Mouse (Mus musculus): ENCODE results near the gene Cacna1c. TPM values are rescaled to one million over a fixed set of nuclear protein-coding genes. Genes with fewer than 3 reads are reported as not detected.
"Not testable (repeated sequence)": the region's sequence is repeated elsewhere in the genome, so short reads cannot be mapped to it uniquely, and the experiment has no call there.

Cacna1c gene
- total RNA-seq, 1 experiment: 0.98 TPM

- DNase-seq (ENCODE audit: low read depth, low spot score): no peak
- H3K36me3 ChIP-seq (ENCODE audit: control insufficient read depth, insufficient read depth, low read length, poor library complexity, severe bottlenecking): peaks cover 8% of the 10 kb centered on the region; the same call in 1 of the 2 replicates
- no peak for TF ChIP-seq CHD2 (IDR thresholded peaks at IDR 0.05; ENCODE audit: low read depth, low read length)
- TF ChIP-seq MAFK (IDR thresholded peaks at IDR 0.05; ENCODE audit: insufficient read depth, low read depth, low read length): no peak
- TF ChIP-seq ZC3H11A (IDR thresholded peaks at IDR 0.05; ENCODE audit: borderline replicate concordance, low read depth, low read length): no peak
- no peak for TF ChIP-seq ZNF384 (IDR thresholded peaks at IDR 0.05; ENCODE audit: low read depth, low read length)
- TF ChIP-seq HCFC1 (IDR thresholded peaks at IDR 0.05; ENCODE audit: borderline replicate concordance, insufficient read depth, low read length): no peak
- no peak overlapping the region for H3K4me3 ChIP-seq (ENCODE audit: insufficient read depth in 1 of 2, low read depth in 1 of 2, low read length in 2 of 2, poor library complexity in 1 of 2, severe bottlenecking in 1 of 2)
- H3K27ac ChIP-seq (ENCODE audit: insufficient read depth, low read depth, low read length, poor library complexity, severe bottlenecking): no peak overlapping the region
- in situ Hi-C loops (cut with MboI; ENCODE audit: low sequenced_read_pairs in 2 of 2, unreplicated experiment in 2 of 2): no loop called here
- H3K9ac ChIP-seq (ENCODE audit: insufficient read depth, low read depth, low read length, poor library complexity, severe bottlenecking): no peak overlapping the region
- H3K4me1 ChIP-seq (ENCODE audit: control insufficient read depth in 2 of 2, insufficient read depth in 2 of 2, low read length in 2 of 2, poor library complexity in 1 of 2): no peaks in the 10 kb centered on the region
- H3K9me3 ChIP-seq (ENCODE audit: control insufficient read depth, insufficient read depth, low read depth, low read length): no peaks in the 10 kb centered on the region
These were observed 21.4 kb upstream of the Cacna1c start for GRCm38 (mm10) chr6:119217661-119218060.

GRCm38 (mm10) chr6:119215040-119215613 lies 18.9 kb upstream of the Cacna1c start:
- H3K9me3 ChIP-seq (ENCODE audit: control insufficient read depth, insufficient read depth, low read depth, low read length): no peaks in the 10 kb centered on the region
- H3K27ac ChIP-seq (ENCODE audit: insufficient read depth, low read depth, low read length, poor library complexity, severe bottlenecking): no peak overlapping the region
- H3K9ac ChIP-seq (ENCODE audit: insufficient read depth, low read depth, low read length, poor library complexity, severe bottlenecking): no peak overlapping the region
- H3K4me3 ChIP-seq (ENCODE audit: insufficient read depth in 1 of 2, low read depth in 1 of 2, low read length in 2 of 2, poor library complexity in 1 of 2, severe bottlenecking in 1 of 2): no peak overlapping the region
- in situ Hi-C loops (cut with MboI; ENCODE audit: low sequenced_read_pairs in 2 of 2, unreplicated experiment in 2 of 2): no loop called here
- DNase-seq (ENCODE audit: low read depth, low spot score): no peak
- no peaks in the 10 kb centered on the region for H3K4me1 ChIP-seq (ENCODE audit: control insufficient read depth in 2 of 2, insufficient read depth in 2 of 2, low read length in 2 of 2, poor library complexity in 1 of 2)
- H3K36me3 ChIP-seq (ENCODE audit: control insufficient read depth, insufficient read depth, low read length, poor library complexity, severe bottlenecking): peaks cover 8% of the 10 kb centered on the region; the same call in 1 of the 2 replicates
- TF ChIP-seq ZC3H11A (IDR thresholded peaks at IDR 0.05; ENCODE audit: borderline replicate concordance, low read depth, low read length) (no peak), MAFK (IDR thresholded peaks at IDR 0.05; ENCODE audit: insufficient read depth, low read depth, low read length) (no peak), CHD2 (IDR thresholded peaks at IDR 0.05; ENCODE audit: low read depth, low read length) (no peak), HCFC1 (IDR thresholded peaks at IDR 0.05; ENCODE audit: borderline replicate concordance, insufficient read depth, low read length) (no peak), ZNF384 (IDR thresholded peaks at IDR 0.05; ENCODE audit: low read depth, low read length) (no peak)

GRCm38 (mm10) chr6:119214190-119214589 lies 18.0 kb upstream of the Cacna1c start:
- no peak overlapping the region for H3K9ac ChIP-seq (ENCODE audit: insufficient read depth, low read depth, low read length, poor library complexity, severe bottlenecking)
- in situ Hi-C loops (cut with MboI; ENCODE audit: low sequenced_read_pairs in 2 of 2, unreplicated experiment in 2 of 2): no loop called here
- no peaks in the 10 kb centered on the region for H3K4me1 ChIP-seq (ENCODE audit: control insufficient read depth in 2 of 2, insufficient read depth in 2 of 2, low read length in 2 of 2, poor library complexity in 1 of 2)
- TF ChIP-seq HCFC1 (IDR thresholded peaks at IDR 0.05; ENCODE audit: borderline replicate concordance, insufficient read depth, low read length): no peak
- no peak overlapping the region for H3K4me3 ChIP-seq (ENCODE audit: insufficient read depth in 1 of 2, low read depth in 1 of 2, low read length in 2 of 2, poor library complexity in 1 of 2, severe bottlenecking in 1 of 2)
- no peak overlapping the region for H3K27ac ChIP-seq (ENCODE audit: insufficient read depth, low read depth, low read length, poor library complexity, severe bottlenecking)
- no peaks in the 10 kb centered on the region for H3K9me3 ChIP-seq (ENCODE audit: control insufficient read depth, insufficient read depth, low read depth, low read length)
- H3K36me3 ChIP-seq (ENCODE audit: control insufficient read depth, insufficient read depth, low read length, poor library complexity, severe bottlenecking): peaks cover 5% of the 10 kb centered on the region; the same call in 1 of the 2 replicates
- no peak for DNase-seq (ENCODE audit: low read depth, low spot score)

- Histone ChIP-seq H3K27ac (ENCODE audit: insufficient read depth, low read depth, low read length, poor library complexity, severe bottlenecking) (no peak overlapping the region), H3K4me1 (ENCODE audit: control insufficient read depth in 2 of 2, insufficient read depth in 2 of 2, low read length in 2 of 2, poor library complexity in 1 of 2) (no peaks in the 10 kb centered on the region), H3K9ac (ENCODE audit: insufficient read depth, low read depth, low read length, poor library complexity, severe bottlenecking) (no peak overlapping the region), H3K36me3 (ENCODE audit: control insufficient read depth, insufficient read depth, low read length, poor library complexity, severe bottlenecking) (peaks cover 5% of the 10 kb centered on the region; the same call in 1 of the 2 replicates), H3K4me3 (ENCODE audit: insufficient read depth in 1 of 2, low read depth in 1 of 2, low read length in 2 of 2, poor library complexity in 1 of 2, severe bottlenecking in 1 of 2) (no peak overlapping the region), H3K9me3 (ENCODE audit: control insufficient read depth, insufficient read depth, low read depth, low read length) (no peaks in the 10 kb centered on the region)
- DNase-seq (ENCODE audit: low read depth, low spot score): no peak
- no peak for TF ChIP-seq ZNF384 (IDR thresholded peaks at IDR 0.05; ENCODE audit: low read depth, low read length)
- no peak for TF ChIP-seq CHD2 (IDR thresholded peaks at IDR 0.05; ENCODE audit: low read depth, low read length)
- TF ChIP-seq MAFK (IDR thresholded peaks at IDR 0.05; ENCODE audit: insufficient read depth, low read depth, low read length): no peak
- TF ChIP-seq HCFC1 (IDR thresholded peaks at IDR 0.05; ENCODE audit: borderline replicate concordance, insufficient read depth, low read length): no peak
- no peak for TF ChIP-seq ZC3H11A (IDR thresholded peaks at IDR 0.05; ENCODE audit: borderline replicate concordance, low read depth, low read length)
- in situ Hi-C loops (cut with MboI; ENCODE audit: low sequenced_read_pairs in 2 of 2, unreplicated experiment in 2 of 2): no loop called here
These were observed 17.2 kb upstream of the Cacna1c start for GRCm38 (mm10) chr6:119213375-119213774.

GRCm38 (mm10) chr6:119206006-119206405 lies 9.8 kb upstream of the Cacna1c start:
- H3K4me3 ChIP-seq (ENCODE audit: insufficient read depth in 1 of 2, low read depth in 1 of 2, low read length in 2 of 2, poor library complexity in 1 of 2, severe bottlenecking in 1 of 2); H3K9me3 ChIP-seq (ENCODE audit: control insufficient read depth, insufficient read depth, low read depth, low read length); H3K9ac ChIP-seq (ENCODE audit: insufficient read depth, low read depth, low read length, poor library complexity, severe bottlenecking); H3K36me3 ChIP-seq (ENCODE audit: control insufficient read depth, insufficient read depth, low read length, poor library complexity, severe bottlenecking); in situ Hi-C loops (cut with MboI; ENCODE audit: low sequenced_read_pairs in 2 of 2, unreplicated experiment in 2 of 2); DNase-seq (ENCODE audit: low read depth, low spot score); H3K4me1 ChIP-seq (ENCODE audit: control insufficient read depth in 2 of 2, insufficient read depth in 2 of 2, low read length in 2 of 2, poor library complexity in 1 of 2); H3K27ac ChIP-seq (ENCODE audit: insufficient read depth, low read depth, low read length, poor library complexity, severe bottlenecking): not testable (repeated sequence)
